Mouse (Mus musculus): Measurements from ENCODE around the gene Nptn. TPM values are rescaled to one million over a fixed set of nuclear protein-coding genes. Genes with fewer than 3 reads are reported as not detected.
A peak's percentile ranks its signal among the peaks of the same experiment; 100 is the strongest.

The Nptn gene
- total RNA-seq, 1 experiment, result 131 TPM

DNA sequence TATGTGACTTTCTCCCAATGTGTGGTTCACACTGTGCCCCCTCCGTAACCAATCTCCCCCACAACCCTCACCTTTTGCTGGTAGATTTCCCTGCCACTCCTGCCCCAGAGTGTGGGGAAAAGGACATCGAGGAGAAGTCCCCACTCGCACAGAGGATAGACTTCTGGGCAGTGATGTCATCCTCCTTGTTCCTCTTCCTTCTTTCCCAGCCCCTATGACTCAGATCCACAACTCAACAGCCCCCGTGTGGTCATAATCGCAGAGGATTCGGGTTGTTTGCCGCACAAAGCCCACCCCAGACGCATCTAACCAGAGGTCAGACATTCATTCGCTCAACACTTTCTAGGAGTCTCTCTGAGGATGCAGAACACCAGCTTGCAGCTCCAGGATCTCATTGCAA lies 30.0 kb upstream of the Nptn start:
- Histone ChIP-seq H3K27ac (ENCODE audit: insufficient read depth, low read depth, low read length, poor library complexity, severe bottlenecking) (no peak overlapping the region), H3K4me1 (ENCODE audit: control insufficient read depth in 2 of 2, insufficient read depth in 2 of 2, low read length in 2 of 2, poor library complexity in 1 of 2) (peaks cover 19 to 24% of the 10 kb centered on the region in 2 experiments), H3K9me3 (ENCODE audit: control insufficient read depth, insufficient read depth, low read depth, low read length) (no peaks in the 10 kb centered on the region), H3K4me3 (ENCODE audit: insufficient read depth in 1 of 2, low read depth in 1 of 2, low read length in 2 of 2, poor library complexity in 1 of 2, severe bottlenecking in 1 of 2) (no peak overlapping the region), H3K9ac (ENCODE audit: insufficient read depth, low read depth, low read length, poor library complexity, severe bottlenecking) (no peak overlapping the region), H3K36me3 (ENCODE audit: control insufficient read depth, insufficient read depth, low read length, poor library complexity, severe bottlenecking) (peaks cover 3% of the 10 kb centered on the region; the same call in 1 of the 2 replicates)
- in situ Hi-C loops (cut with MboI; ENCODE audit: low sequenced_read_pairs in 2 of 2, unreplicated experiment in 2 of 2), result no loop called here
- no peak for DNase-seq (ENCODE audit: low read depth, low spot score)
- TF ChIP-seq ZC3H11A (IDR thresholded peaks at IDR 0.05; ENCODE audit: borderline replicate concordance, low read depth, low read length) (no peak), CHD2 (IDR thresholded peaks at IDR 0.05; ENCODE audit: low read depth, low read length) (no peak), HCFC1 (IDR thresholded peaks at IDR 0.05; ENCODE audit: borderline replicate concordance, insufficient read depth, low read length) (no peak), MAFK (IDR thresholded peaks at IDR 0.05; ENCODE audit: insufficient read depth, low read depth, low read length) (no peak), ZNF384 (IDR thresholded peaks at IDR 0.05; ENCODE audit: low read depth, low read length) (no peak)

DNA sequence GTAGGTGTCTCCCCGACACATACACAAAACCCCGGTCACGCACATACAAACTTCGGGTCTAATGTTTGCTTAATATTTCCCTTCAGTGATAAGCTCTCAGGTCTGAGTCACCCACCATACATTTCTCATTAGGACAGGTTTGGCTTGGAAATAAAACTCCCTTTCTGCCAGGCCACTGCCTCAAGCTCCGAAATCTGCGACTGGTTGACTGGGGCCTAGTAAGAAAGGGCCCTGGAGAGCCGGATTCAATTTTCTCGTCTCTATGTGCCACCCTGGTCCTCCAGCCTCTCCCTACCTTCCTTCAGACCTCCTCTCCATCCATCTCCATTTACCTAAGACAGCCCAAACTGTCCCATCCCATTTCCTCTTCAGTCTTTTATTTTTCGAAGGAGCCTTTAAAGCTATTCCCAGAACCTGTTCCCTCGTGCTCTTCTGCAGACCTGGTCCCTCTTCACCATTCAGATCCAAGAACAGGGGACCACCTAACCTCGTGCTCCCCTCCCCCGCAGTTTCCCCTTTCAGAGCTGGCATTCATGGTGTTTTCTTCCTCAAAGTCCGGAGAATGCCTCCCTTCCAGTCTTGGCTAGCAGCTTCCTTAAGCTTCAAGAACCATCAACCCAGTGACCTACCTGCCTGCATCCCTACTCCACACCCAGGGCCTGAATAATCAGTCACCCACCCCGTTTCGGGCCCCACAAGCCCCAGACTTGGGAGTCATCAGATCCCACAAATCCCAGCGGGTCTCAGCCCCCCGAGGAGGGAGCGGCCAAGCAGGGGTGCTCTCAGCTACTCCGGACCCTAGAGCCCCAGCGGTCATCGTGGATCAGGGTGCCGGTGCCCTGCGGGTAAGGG lies 27.8 kb upstream of the Nptn start:
- Histone ChIP-seq H3K4me1 (ENCODE audit: control insufficient read depth in 2 of 2, insufficient read depth in 2 of 2, low read length in 2 of 2, poor library complexity in 1 of 2) (peaks cover 13 to 22% of the 10 kb centered on the region in 2 experiments), H3K4me3 (ENCODE audit: insufficient read depth in 1 of 2, low read depth in 1 of 2, low read length in 2 of 2, poor library complexity in 1 of 2, severe bottlenecking in 1 of 2) (peak overlapping the region; percentile 76 to 86), H3K9me3 (ENCODE audit: control insufficient read depth, insufficient read depth, low read depth, low read length) (no peaks in the 10 kb centered on the region), H3K27ac (ENCODE audit: insufficient read depth, low read depth, low read length, poor library complexity, severe bottlenecking) (no peak overlapping the region), H3K9ac (ENCODE audit: insufficient read depth, low read depth, low read length, poor library complexity, severe bottlenecking) (peak overlapping the region; percentile 84), H3K36me3 (ENCODE audit: control insufficient read depth, insufficient read depth, low read length, poor library complexity, severe bottlenecking) (peaks cover 3% of the 10 kb centered on the region; the same call in 1 of the 2 replicates)
- in situ Hi-C loops (cut with MboI; ENCODE audit: low sequenced_read_pairs in 2 of 2, unreplicated experiment in 2 of 2), result no loop called here
- no peak for DNase-seq (ENCODE audit: low read depth, low spot score)
- no peak; the same call in 1 of the 2 replicates for TF ChIP-seq HCFC1 (IDR thresholded peaks at IDR 0.05; ENCODE audit: borderline replicate concordance, insufficient read depth, low read length)
- no peak for TF ChIP-seq CHD2 (IDR thresholded peaks at IDR 0.05; ENCODE audit: low read depth, low read length)
- no peak for TF ChIP-seq MAFK (IDR thresholded peaks at IDR 0.05; ENCODE audit: insufficient read depth, low read depth, low read length)
- no peak for TF ChIP-seq ZNF384 (IDR thresholded peaks at IDR 0.05; ENCODE audit: low read depth, low read length)
- no peak for TF ChIP-seq ZC3H11A (IDR thresholded peaks at IDR 0.05; ENCODE audit: borderline replicate concordance, low read depth, low read length)

DNA sequence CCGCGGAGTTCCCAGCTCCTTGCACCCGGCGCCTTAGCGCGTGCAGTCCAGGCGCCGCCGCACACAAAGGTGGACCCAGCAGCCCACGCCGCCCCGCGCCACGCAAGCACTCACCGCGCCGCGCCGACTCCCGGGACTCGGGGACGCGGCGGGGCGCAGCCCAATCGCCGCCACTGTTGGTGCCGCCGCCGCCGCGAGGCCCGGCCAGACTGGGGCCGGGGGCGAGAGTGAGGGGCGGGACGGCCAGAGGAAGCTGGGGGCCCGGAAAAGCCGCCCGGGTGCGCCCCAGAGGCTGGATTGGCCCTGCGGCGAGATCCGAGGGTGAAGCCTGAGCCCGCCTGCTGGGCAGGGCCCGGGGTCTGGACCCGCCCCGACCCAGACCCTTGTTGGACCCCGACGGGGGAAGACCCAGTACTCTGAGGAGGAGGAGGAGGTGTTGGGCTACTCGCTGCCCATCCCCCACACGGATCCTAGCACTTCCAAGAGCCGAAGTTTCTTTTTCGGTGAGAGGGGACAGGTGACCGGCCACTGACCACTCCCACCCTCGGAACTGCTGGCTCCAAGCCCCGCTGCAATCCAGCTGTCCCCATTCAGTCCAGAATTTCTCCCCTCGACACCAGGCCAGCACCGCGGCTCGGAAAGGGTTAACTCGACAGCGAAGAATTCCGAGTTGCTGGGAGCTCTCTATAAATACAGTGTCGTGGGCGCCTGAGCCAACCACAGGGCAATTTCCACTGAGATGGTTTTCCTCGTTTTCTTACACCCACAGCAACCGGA lies 26.9 kb upstream of the Nptn start, which contains the start of gene Cd276:
TSS of gene Cd276 (minus strand) at position 530 of the 777 bp plus-strand sequence.
- H3K9ac ChIP-seq (ENCODE audit: insufficient read depth, low read depth, low read length, poor library complexity, severe bottlenecking), result peak within 1 kb of the TSS; percentile 84
- H3K4me3 ChIP-seq (ENCODE audit: insufficient read depth in 1 of 2, low read depth in 1 of 2, low read length in 2 of 2, poor library complexity in 1 of 2, severe bottlenecking in 1 of 2), result peak within 1 kb of the TSS; percentile 76 to 86
- no peak within 1 kb of the TSS for H3K27ac ChIP-seq (ENCODE audit: insufficient read depth, low read depth, low read length, poor library complexity, severe bottlenecking)
- TF ChIP-seq CHD2 (IDR thresholded peaks at IDR 0.05; ENCODE audit: low read depth, low read length) (0 out of 2 replicates have a peak, but pooled peaks have one; percentile 22), HCFC1 (IDR thresholded peaks at IDR 0.05; ENCODE audit: borderline replicate concordance, insufficient read depth, low read length) (no peak)
- no peak for DNase-seq (ENCODE audit: low read depth, low spot score)
- peaks cover 9 to 16% of the 10 kb centered on the region in 2 experiments for H3K4me1 ChIP-seq (ENCODE audit: control insufficient read depth in 2 of 2, insufficient read depth in 2 of 2, low read length in 2 of 2, poor library complexity in 1 of 2)
- H3K9me3 ChIP-seq (ENCODE audit: control insufficient read depth, insufficient read depth, low read depth, low read length), result no peaks in the 10 kb centered on the region
- in situ Hi-C loops (cut with MboI; ENCODE audit: low sequenced_read_pairs in 2 of 2, unreplicated experiment in 2 of 2), result no loop called here
- peaks cover 3% of the 10 kb centered on the region; the same call in 1 of the 2 replicates for H3K36me3 ChIP-seq (ENCODE audit: control insufficient read depth, insufficient read depth, low read length, poor library complexity, severe bottlenecking)

DNA sequence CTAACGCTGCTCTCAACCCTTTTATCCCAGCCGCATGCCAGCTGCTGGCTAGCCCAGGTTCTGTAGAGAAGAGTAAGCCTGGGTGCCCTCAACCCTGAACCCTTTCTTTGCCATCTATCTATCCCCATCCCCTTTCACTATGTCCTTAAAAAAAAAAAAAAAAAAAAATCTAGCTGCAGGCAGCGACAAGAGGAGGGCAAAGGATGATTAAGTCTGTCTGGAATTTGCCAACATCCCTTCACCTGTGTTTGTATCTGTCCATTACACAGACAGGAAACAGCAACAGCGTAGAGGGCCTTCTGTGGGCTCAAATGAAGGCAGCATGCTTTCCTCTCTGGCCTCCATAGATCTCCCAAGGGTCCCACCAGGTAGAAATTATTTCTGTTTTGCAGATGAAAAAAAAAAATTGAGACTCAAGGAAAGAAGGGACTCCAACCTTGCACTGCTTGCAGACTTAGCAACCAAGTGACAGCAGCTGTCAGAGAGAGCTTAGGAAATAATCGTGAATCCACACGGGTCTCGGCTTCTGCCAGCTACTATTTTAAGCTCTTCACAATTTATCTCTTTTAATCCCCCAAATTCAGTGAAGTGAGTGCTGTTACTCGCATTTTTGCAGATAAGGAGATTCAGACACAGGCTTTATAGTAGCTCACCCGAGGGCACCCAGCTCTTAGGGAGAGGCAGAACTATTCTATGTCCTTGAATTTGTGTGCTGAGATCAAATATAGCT lies 26.2 kb upstream of the Nptn start:
- no peak for DNase-seq (ENCODE audit: low read depth, low spot score)
- H3K4me3 ChIP-seq (ENCODE audit: insufficient read depth in 1 of 2, low read depth in 1 of 2, low read length in 2 of 2, poor library complexity in 1 of 2, severe bottlenecking in 1 of 2), result peak overlapping the region; percentile 76 to 86

More for the DNA sequence above, 26.2 kb upstream of the Nptn start:
- Histone ChIP-seq H3K9ac (ENCODE audit: insufficient read depth, low read depth, low read length, poor library complexity, severe bottlenecking) (peak overlapping the region; percentile 84; the same call in 1 of the 2 replicates), H3K27ac (ENCODE audit: insufficient read depth, low read depth, low read length, poor library complexity, severe bottlenecking) (no peak overlapping the region), H3K36me3 (ENCODE audit: control insufficient read depth, insufficient read depth, low read length, poor library complexity, severe bottlenecking) (peaks cover 3% of the 10 kb centered on the region; the same call in 1 of the 2 replicates), H3K4me1 (ENCODE audit: control insufficient read depth in 2 of 2, insufficient read depth in 2 of 2, low read length in 2 of 2, poor library complexity in 1 of 2) (peaks cover 9 to 16% of the 10 kb centered on the region in 2 experiments), H3K9me3 (ENCODE audit: control insufficient read depth, insufficient read depth, low read depth, low read length) (no peaks in the 10 kb centered on the region)
- peak; percentile 70; the same call in 1 of the 2 replicates for TF ChIP-seq ZNF384 (IDR thresholded peaks at IDR 0.05; ENCODE audit: low read depth, low read length)
- no peak for TF ChIP-seq HCFC1 (IDR thresholded peaks at IDR 0.05; ENCODE audit: borderline replicate concordance, insufficient read depth, low read length)
- in situ Hi-C loops (cut with MboI; ENCODE audit: low sequenced_read_pairs in 2 of 2, unreplicated experiment in 2 of 2), result no loop called here
